Mouse (Mus musculus) cerebellum, adult 11-12 months (tissue): ENCODE results near the gene Rgs10.
A peak's percentile ranks its signal among the peaks of the same experiment; 100 is the strongest.
"Not testable (repeated sequence)": the region's sequence is repeated elsewhere in the genome, so short reads cannot be mapped to it uniquely, and the experiment has no call there.

Experiments used
- DNase-seq: peaks from one replicate; pipeline ENCODE4 v3.0.0; 2022

The Rgs10 gene

DNA sequence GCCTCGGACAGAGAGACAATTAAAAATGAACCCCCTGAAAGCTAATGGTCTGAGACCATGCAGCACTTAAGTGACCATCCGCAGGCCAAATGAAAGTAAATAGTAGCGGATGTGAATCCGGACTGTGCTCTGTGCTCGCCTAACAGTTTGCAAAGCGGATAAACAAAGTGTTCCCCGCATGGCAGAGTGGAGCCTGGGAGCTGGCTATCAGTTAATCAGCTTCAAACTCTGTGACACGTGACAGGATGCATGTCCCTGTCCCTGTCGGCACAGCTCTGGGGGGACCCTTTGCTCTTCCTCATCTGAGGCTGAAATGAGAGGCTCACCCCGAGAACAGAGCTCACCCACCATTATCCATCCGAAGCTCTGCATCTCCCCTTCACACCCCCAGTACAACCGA, 49.2 kb downstream of the Rgs10 start:
- DNase-seq: no peak

DNA sequence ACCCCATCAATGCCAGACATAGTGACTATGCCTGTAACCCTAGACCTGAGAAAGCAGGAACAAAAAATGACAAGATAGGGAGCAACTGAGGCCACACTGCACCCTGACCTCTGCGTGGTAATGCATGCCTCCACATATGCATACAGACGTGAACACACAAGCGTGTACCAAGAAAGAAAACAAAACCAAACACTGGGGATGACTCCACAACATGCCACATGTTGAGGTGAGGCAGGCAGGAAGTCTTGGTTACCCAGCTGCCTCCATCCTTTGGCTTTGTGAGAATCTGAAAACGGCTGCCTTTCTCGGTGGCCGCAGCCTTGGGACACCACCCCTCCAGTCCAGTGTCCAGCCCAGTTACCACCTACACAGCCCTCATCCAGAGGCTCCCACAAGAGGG, 49.7 kb downstream of the Rgs10 start:
- no peak for DNase-seq

DNA sequence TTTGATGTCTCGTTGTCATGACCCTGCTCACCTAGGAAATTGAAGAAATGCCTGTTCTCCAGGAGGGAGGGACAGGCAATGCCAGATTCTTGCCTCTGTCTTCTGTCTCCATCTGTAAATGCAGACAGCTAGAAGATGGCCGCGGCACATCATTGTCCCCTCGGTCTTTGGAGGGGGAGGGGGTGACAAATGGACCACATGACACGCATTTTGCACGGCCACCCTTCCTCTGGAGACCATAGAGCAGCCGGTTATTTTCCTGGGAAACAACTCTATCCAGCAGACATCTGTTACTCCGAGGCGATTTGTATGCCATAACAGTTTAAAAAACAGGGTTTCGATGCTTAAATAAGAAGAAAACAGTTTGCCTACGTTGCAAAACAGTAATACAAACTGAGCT, 51.9 kb downstream of the Rgs10 start:
- DNase-seq: no peak

DNA sequence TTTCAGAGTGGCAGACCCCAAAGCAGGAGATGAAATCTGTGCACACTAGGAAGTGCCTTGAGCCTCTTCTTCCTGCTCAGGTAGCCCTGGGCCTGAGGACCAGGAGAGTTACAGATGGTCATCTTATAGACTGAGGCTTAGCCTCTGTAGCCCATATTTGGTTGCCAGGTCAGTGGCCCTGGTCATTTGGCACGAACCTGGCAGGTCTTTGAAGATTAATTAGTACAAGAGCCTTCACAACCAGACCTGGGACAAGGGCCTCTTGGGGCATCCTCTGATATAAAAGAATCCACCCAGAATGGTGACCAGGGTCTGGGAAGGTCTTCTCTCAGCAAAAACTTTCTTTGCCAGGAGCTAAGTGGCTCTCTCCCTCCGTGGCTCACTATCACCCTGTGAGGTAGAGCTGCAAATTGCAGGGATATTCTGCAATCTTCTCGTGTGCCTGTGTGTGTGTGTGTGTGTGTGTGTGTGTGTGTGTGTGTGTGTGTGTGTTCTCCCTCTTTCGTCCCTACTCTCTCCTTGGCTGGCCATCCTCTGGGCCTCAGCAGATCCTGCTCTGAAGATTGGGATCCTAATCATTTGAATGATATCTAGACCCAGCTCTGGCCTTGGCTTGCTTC, 53.4 kb downstream of the Rgs10 start:
- DNase-seq: no peak

GRCm38 (mm10) chr7:128364526-128364925, 54.0 kb downstream of the Rgs10 start:
- no peak for DNase-seq

DNA sequence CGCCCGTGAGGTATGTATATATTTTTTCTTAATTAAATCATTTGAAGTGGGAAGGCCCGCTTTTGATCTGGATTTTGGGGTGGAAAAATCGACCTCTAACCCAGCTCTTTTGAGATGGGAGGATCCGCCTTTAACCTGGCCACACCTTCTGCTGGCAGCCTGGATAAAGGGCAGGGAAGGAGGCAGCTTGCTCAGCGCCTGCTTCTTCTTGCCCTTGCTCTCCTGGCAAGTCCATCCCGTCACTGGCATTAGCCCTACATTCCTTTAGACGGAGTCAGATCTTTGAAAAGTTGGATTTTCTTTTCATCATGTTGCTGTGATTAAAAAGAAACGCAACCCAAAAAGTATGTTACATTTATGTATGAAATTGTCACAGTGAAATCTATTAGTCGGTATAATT, 54.8 kb downstream of the Rgs10 start:
- no peak for DNase-seq

DNA sequence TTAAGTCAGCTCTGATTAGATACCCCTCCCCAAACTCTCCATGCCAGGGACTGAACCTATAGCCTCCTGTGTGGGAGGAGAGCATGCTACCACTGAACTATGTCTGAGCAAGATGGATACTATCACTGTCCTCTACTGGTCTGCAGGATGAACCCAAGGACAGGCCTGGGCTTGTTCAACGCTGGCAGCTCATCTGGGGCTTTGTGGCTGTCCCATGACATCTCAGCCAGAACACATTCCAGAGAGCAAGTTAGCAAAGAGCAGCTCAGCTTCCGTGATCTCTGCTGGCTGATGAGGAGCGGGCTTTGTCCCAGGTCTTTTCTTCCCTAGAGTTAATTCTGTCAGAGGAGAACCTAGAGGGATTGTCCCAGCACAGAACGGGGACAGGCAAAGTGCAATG, 55.6 kb downstream of the Rgs10 start:
- no peak for DNase-seq

- DNase-seq: no peak
Measured at GRCm38 (mm10) chr7:128359741-128360140, 58.8 kb downstream of the Rgs10 start.

GRCm38 (mm10) chr7:128359164-128359563, 59.4 kb downstream of the Rgs10 start:
- no peak for DNase-seq

GRCm38 (mm10) chr7:128358741-128359140, 59.8 kb downstream of the Rgs10 start:
- DNase-seq: no peak

- no peak for DNase-seq
Measured at GRCm38 (mm10) chr7:128356868-128357755, 61.4 kb downstream of the Rgs10 start.

DNA sequence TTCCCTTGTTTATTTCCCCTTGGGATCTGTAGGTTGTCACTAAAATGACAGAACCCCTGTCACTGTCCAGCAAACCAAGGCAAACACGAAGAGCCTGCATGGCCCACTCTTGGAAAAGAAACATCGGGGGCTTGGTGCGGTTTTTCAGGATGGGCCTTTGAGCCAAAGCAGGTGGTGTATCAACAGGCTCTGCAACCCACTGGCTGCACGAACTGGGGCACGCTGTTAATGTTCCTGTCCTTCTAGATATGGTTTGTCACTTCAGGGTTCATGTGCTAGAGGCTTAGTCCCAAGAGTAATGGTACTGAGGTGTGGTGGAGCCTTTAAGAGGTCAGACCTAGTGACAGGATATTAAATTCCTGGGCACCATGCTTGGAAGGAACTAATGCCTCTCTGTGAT, 63.1 kb downstream of the Rgs10 start:
- DNase-seq: no peak

- no peak for DNase-seq
Measured at GRCm38 (mm10) chr7:128352721-128353120, 65.8 kb downstream of the Rgs10 start.

GRCm38 (mm10) chr7:128351176-128351575, 67.4 kb downstream of the Rgs10 start:
- no peak for DNase-seq

GRCm38 (mm10) chr7:128350316-128350715, 68.2 kb downstream of the Rgs10 start:
- no peak for DNase-seq

DNA sequence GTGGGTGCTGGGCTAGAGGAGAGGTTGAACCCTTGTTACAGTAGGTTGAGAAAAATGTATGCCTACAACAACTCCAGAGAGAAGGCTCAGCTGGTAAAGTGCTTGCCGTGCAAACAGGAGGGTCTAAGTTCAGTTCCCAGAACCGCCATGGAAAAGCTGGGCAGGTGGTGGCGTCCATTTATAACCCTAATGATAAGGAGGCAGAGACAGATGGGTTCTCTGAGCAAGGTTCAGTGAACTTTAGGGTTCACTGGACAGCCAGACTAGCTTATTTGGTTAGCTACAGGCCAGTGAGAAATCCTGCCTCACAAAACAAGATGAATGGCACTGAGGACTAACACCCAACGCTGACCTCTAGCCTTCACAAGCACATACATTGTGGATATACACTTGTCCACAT, 68.8 kb downstream of the Rgs10 start:
- DNase-seq: no peak

- peak; percentile 77 for DNase-seq
Measured at GRCm38 (mm10) chr7:128348608-128349007, 70.0 kb downstream of the Rgs10 start.

DNA sequence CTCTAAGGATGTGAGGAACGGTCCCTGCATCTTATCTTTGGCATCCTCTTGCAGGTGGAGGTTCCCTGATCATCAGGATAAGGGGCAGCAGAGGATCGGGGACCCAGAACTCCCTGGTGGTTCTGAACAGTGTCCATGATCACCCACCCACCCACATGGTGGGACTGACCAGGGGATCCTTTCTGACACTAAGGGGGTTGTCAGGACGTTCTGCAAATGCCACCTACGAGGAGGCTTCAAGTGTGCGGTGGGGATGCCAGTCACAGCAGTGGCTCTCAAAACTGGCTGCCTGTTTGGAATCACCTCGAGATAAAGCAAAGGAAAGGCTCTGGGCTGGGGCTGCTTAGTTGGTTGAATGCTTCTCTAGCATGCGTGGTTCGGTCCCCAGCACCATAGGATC, 71.6 kb downstream of the Rgs10 start:
- no peak for DNase-seq

- DNase-seq: no peak
Measured at GRCm38 (mm10) chr7:128346522-128346921, 72.0 kb downstream of the Rgs10 start.

DNA sequence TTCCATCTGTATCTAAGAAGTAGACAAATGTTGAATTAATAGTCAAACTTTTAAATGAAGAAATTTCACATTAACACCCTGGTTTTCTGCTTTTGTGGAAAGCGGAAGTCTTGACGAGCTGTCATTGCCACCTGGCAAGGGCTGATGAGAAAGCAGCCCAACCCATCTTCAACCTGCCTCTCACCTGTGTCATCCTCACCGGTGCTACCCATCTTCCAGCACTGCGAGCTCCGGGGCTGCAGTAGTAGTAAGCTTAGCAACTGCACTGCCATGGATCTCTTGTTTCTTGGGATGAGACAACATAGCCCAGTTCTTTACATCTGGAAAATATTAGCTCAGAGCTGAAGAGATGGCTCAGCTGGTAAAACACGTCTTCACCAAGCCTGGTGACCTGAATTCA, 72.9 kb downstream of the Rgs10 start:
- DNase-seq: no peak

DNA sequence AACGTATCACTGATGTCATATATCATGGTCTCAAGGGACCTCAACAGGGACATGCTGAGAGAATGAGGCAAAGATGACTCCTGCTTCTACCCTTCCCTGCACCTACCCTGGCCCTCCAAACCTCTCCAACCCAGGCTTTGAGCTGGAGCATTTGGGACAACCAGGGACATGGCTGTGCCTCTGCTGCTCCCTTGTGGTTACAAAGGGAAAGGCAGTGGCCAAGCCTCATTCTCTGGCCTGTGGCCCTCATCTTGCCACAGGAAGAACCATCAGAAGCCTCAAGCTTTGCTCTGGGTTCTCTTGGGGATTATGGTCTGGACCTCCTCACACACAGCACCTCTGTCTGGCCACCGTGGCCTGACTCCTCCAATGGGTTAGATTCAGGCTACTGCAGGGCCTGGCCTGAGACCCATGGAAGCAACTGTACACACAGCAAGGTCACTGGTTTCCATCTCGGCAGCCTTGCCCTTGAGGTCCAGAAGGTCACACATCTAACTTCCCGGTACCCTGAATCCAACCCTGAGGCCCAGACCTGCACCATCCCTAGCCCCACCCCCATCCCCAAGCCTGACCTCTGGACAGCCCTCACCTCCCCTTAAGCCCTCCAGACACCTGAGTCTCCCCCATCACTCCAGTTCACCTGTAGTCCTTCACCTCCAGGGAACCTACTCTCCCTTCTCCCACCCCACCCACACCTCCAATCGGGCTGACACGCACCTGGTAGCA, 73.5 kb downstream of the Rgs10 start:
- DNase-seq: peak; percentile 72

GRCm38 (mm10) chr7:128344488-128344887, 74.1 kb downstream of the Rgs10 start:
- no peak for DNase-seq

- not testable (repeated sequence) for DNase-seq
Measured at GRCm38 (mm10) chr7:128342691-128343090, 75.9 kb downstream of the Rgs10 start.

DNA sequence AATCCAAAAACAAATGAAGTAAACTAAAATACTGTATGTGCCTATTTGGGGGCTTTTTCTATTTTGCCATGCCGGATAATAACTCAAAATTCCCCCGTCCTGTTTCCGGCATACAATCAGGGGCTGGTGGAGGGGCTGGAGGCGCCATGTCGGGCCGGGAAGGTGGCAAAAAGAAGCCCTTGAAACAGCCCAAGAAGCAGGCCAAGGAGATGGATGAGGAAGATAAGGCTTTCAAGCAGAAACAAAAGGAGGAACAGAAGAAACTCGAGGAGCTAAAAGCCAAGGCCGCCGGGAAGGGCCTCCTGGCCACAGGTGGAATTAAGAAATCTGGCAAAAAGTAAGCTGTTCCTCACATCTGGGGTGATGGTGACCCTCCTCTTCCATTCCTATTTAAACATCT, 78.2 kb downstream of the Rgs10 start:
- not testable (repeated sequence) for DNase-seq
